Mouse (Mus musculus): Measurements from ENCODE around the gene Slc26a10. TPM values are rescaled to one million over a fixed set of nuclear protein-coding genes. Genes with fewer than 3 reads are reported as not detected.
"Not testable (repeated sequence)": the region's sequence is repeated elsewhere in the genome, so short reads cannot be mapped to it uniquely, and the experiment has no call there.

Slc26a10 gene
- total RNA-seq, 2 experiments from 2014 or later = 4.8 to 5.1 TPM

GRCm38 (mm10) chr10:127140971-127141370 is 39.5 kb downstream of the Slc26a10 start:
- intact Hi-C loops (cut with DNase I) = no loop called here
- no peak for DNase-seq

GRCm38 (mm10) chr10:127138328-127139141 is 41.9 kb downstream of the Slc26a10 start:
- intact Hi-C loops (cut with DNase I) = no loop called here
- no peak for DNase-seq

- no peak for DNase-seq
- intact Hi-C loops (cut with DNase I) = no loop called here
Observed at GRCm38 (mm10) chr10:127137896-127138295, 42.5 kb downstream of the Slc26a10 start.

GRCm38 (mm10) chr10:127136510-127136909 is 43.9 kb downstream of the Slc26a10 start:
- intact Hi-C loops (cut with DNase I) = no loop called here
- no peak for DNase-seq

- no peak for DNase-seq
- intact Hi-C loops (cut with DNase I) = no loop called here
Observed at GRCm38 (mm10) chr10:127135118-127135836, 45.2 kb downstream of the Slc26a10 start.

GRCm38 (mm10) chr10:127134394-127135035 is 45.9 kb downstream of the Slc26a10 start:
- intact Hi-C loops (cut with DNase I); DNase-seq: not testable (repeated sequence)

GRCm38 (mm10) chr10:127132469-127132868 is 48.0 kb downstream of the Slc26a10 start:
- intact Hi-C loops (cut with DNase I) = no loop called here
- DNase-seq = no peak

- intact Hi-C loops (cut with DNase I) = loop anchor here (5.0 kb wide), 1 partner anchor 38 kb away; the partner anchor contains the start of gene B4galnt1
- DNase-seq = no peak
Observed at GRCm38 (mm10) chr10:127129431-127129830, 51.0 kb downstream of the Slc26a10 start.

GRCm38 (mm10) chr10:127127711-127128279 is 52.6 kb downstream of the Slc26a10 start:
- intact Hi-C loops (cut with DNase I) = loop anchor here (5.0 kb wide), 1 partner anchor 40 kb away; the partner anchor contains the start of gene B4galnt1
- no peak for DNase-seq

GRCm38 (mm10) chr10:127126579-127126978 is 53.9 kb downstream of the Slc26a10 start:
- intact Hi-C loops (cut with DNase I) = loop anchor here (5.0 kb wide), 1 partner anchor 41 kb away; the partner anchor contains the start of gene B4galnt1
- no peak for DNase-seq

GRCm38 (mm10) chr10:127125210-127126001 is 55.0 kb downstream of the Slc26a10 start:
- no peak for DNase-seq
- intact Hi-C loops (cut with DNase I) = loop anchor here (5.0 kb wide), 1 partner anchor 42 kb away; the partner anchor contains the start of gene B4galnt1

- peak; percentile 31 to 49 for DNase-seq
- intact Hi-C loops (cut with DNase I) = loop anchor here (5.0 kb wide), 1 partner anchor 104 kb away; no protein-coding TSS in a partner anchor
Observed at GRCm38 (mm10) chr10:127123436-127123805, 57.0 kb downstream of the Slc26a10 start.

- intact Hi-C loops (cut with DNase I) = loop anchor here (5.0 kb wide), 1 partner anchor 104 kb away; no protein-coding TSS in a partner anchor
Observed at GRCm38 (mm10) chr10:127122784-127123435, 57.5 kb downstream of the Slc26a10 start.

GRCm38 (mm10) chr10:127122018-127122417 is 58.4 kb downstream of the Slc26a10 start:
- intact Hi-C loops (cut with DNase I) = loop anchor here (5.0 kb wide), 1 partner anchor 105 kb away; no protein-coding TSS in a partner anchor

More at GRCm38 (mm10) chr10:127122784-127123435, 57.5 kb downstream of the Slc26a10 start:
- no peak for DNase-seq

More at GRCm38 (mm10) chr10:127122018-127122417, 58.4 kb downstream of the Slc26a10 start:
- no peak for DNase-seq

Other genes starting within 250 kb of the Slc26a10 start
- 100 to 1,000 TPM in 1 of 2 experiments, 10 to 100 TPM in 1; 83.2 to 103 TPM for gene Ctdsp2, start 201.9 kb downstream of the Slc26a10 start, total RNA-seq (2021)
- gene Avil, start 179.9 kb downstream of the Slc26a10 start, total RNA-seq (2021) = 1 to 10 TPM; 1.8 to 2.0 TPM
- 10 to 100 TPM; 20.5 to 21.7 TPM for gene Tsfm, start 149.8 kb downstream of the Slc26a10 start, total RNA-seq (2021)
- gene Mettl1, start 139.2 kb downstream of the Slc26a10 start, total RNA-seq (2021) = 10 to 100 TPM in 1 of 2 experiments, 1 to 10 TPM in 1; 8.2 to 10.0 TPM
- gene Eef1akmt3, start 139.1 kb downstream of the Slc26a10 start, total RNA-seq (2021) = under 1 TPM in 1 of 2 experiments, not detected in 1; 0.10 TPM
- under 1 TPM; 0.10 to 0.15 TPM for gene Cyp27b1, start 132.4 kb downstream of the Slc26a10 start, total RNA-seq (2021)
- under 1 TPM; 0.64 to 0.66 TPM for gene March9, start 120.5 kb downstream of the Slc26a10 start, total RNA-seq (2021)
- 10 to 100 TPM; 29.7 to 38.9 TPM for gene Cdk4, start 117.1 kb downstream of the Slc26a10 start, total RNA-seq (2021)
- 10 to 100 TPM; 22.1 to 25.0 TPM for gene Tspan31, start 110.4 kb downstream of the Slc26a10 start, total RNA-seq (2021)
- gene Agap2, start 105.4 kb downstream of the Slc26a10 start, total RNA-seq (2021) = 1 to 10 TPM; 2.1 to 2.9 TPM
- 10 to 100 TPM; 10.7 to 11.4 TPM for gene Os9, start 59.5 kb downstream of the Slc26a10 start, total RNA-seq (2021)
- 1 to 10 TPM in 1 of 2 experiments, under 1 TPM in 1; 0.69 to 1.0 TPM for gene B4galnt1, start 15.4 kb downstream of the Slc26a10 start, total RNA-seq (2021)
- 1 to 10 TPM; 8.3 to 9.4 TPM for gene Arhgef25, start 9.4 kb upstream of the Slc26a10 start, total RNA-seq (2021)
- 10 to 100 TPM; 21.2 to 24.6 TPM for gene Dtx3, start 15.1 kb upstream of the Slc26a10 start, total RNA-seq (2021)
- 1 to 10 TPM; 5.6 to 6.1 TPM for gene Pip4k2c, start 30.9 kb upstream of the Slc26a10 start, total RNA-seq (2021)
- under 1 TPM; 0.20 to 0.66 TPM for gene Kif5a, start 82.7 kb upstream of the Slc26a10 start, total RNA-seq (2021)
- 10 to 100 TPM; 86.8 to 91.8 TPM for gene Dctn2, start 85.7 kb upstream of the Slc26a10 start, total RNA-seq (2021)
- 10 to 100 TPM; 11.5 to 17.1 TPM for gene Mbd6, start 108.4 kb upstream of the Slc26a10 start, total RNA-seq (2021)
- gene Mars, start 131.1 kb upstream of the Slc26a10 start, total RNA-seq (2021) = 10 to 100 TPM; 54.1 to 56.1 TPM
- 1 to 10 TPM in 1 of 2 experiments, under 1 TPM in 1; 0.96 to 1.3 TPM for gene Arhgap9, start 141.3 kb upstream of the Slc26a10 start, total RNA-seq (2021)
- 1 to 10 TPM; 1.0 to 1.5 TPM for gene Gli1, start 161.3 kb upstream of the Slc26a10 start, total RNA-seq (2021)
- not detected for gene Inhbe, start 173.8 kb upstream of the Slc26a10 start, total RNA-seq (2021)
- gene Inhbc, start 189.8 kb upstream of the Slc26a10 start, total RNA-seq (2021) = not detected
- 100 to 1,000 TPM in 1 of 2 experiments, 10 to 100 TPM in 1; 89.7 to 129 TPM for gene R3hdm2, start 199.7 kb upstream of the Slc26a10 start, total RNA-seq (2021)